Mouse (Mus musculus): Measurements from ENCODE around the gene Cyp4f17. TPM values are rescaled to one million over a fixed set of nuclear protein-coding genes. Genes with fewer than 3 reads are reported as not detected.
"Not testable (repeated sequence)": the region's sequence is repeated elsewhere in the genome, so short reads cannot be mapped to it uniquely, and the experiment has no call there.

The Cyp4f17 gene
- polyA plus RNA-seq, 1 experiment from 2014 or later: 7.9 TPM

DNA sequence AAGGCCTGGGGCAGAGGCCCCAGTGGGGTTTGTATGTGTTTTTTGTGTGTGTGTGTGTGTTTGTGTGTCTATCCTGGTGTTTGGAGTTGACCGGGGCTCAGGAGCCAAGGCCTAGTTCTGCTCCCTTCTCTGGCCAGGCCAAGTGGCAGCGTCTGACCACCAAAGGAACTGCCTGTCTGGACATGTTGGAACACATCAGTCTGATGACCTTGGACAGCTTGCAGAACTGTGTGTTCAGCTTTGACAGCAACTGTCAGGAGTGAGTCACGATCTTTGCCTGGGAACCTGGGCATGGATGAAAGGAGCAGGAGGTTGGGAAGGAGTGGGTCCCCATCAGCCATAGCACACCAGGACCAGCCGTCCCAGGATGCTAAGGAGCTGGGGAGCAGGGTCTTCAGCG, 16.1 kb downstream of the Cyp4f17 start:
- WGBS: 89% methylated on average over 5 of the region's 5 CpGs
- H3K27ac ChIP-seq (ENCODE audit: low read depth, low read length): no peak overlapping the region

DNA sequence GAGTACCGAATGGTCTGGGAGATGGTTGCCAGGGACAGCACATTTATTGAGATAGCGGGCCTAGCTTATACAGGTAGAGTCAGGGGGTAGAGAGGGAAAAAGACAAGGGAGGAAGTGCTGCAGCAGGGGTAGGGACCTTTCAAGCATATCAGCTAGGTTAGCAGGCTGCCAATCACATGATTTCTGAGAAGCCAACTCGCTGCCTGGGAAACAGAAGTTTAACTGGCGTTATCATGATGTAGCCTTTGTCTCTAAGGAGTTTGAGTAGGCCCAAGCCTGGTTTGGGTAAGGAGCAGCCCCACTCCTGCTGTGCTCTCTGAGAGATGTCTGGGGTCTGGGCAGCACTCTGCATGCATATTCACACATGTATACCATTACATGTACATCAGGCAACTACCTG, 16.5 kb downstream of the Cyp4f17 start:
- 86% methylated on average over 4 of the region's 4 CpGs for WGBS
- H3K27ac ChIP-seq (ENCODE audit: low read depth, low read length): no peak overlapping the region
- no peak for DNase-seq (ENCODE audit: low spot score)
- no peak overlapping the region for H3K4me2 ChIP-seq (ENCODE audit: low read depth, low read length, severe bottlenecking)
- no peaks in the 10 kb centered on the region for H3K27me3 ChIP-seq (ENCODE audit: control insufficient read depth, insufficient read depth, low read length)
- no peak for ATAC-seq (replicated peaks; ENCODE audit: low FRiP score)
- H3K36me3 ChIP-seq (ENCODE audit: control insufficient read depth, insufficient read depth, low read length): no peaks in the 10 kb centered on the region
- no peak overlapping the region for H3K9ac ChIP-seq (ENCODE audit: low read length)
- H3K9me3 ChIP-seq (ENCODE audit: control insufficient read depth, low read length): no peaks in the 10 kb centered on the region
- no peaks in the 10 kb centered on the region for H3K4me1 ChIP-seq (replicated peaks; ENCODE audit: control insufficient read depth, insufficient read depth, low read length)
- H3K4me3 ChIP-seq (ENCODE audit: low read depth, low read length): no peak overlapping the region

More for the DNA sequence above, 16.1 kb downstream of the Cyp4f17 start:
- Histone ChIP-seq H3K9ac (ENCODE audit: low read length) (no peak overlapping the region), H3K36me3 (ENCODE audit: control insufficient read depth, insufficient read depth, low read length) (no peaks in the 10 kb centered on the region), H3K4me2 (ENCODE audit: low read depth, low read length, severe bottlenecking) (no peak overlapping the region), H3K9me3 (ENCODE audit: control insufficient read depth, low read length) (no peaks in the 10 kb centered on the region), H3K27me3 (ENCODE audit: control insufficient read depth, insufficient read depth, low read length) (no peaks in the 10 kb centered on the region), H3K4me1 (replicated peaks; ENCODE audit: control insufficient read depth, insufficient read depth, low read length) (no peaks in the 10 kb centered on the region), H3K4me3 (ENCODE audit: low read depth, low read length) (no peak overlapping the region)
- ATAC-seq (replicated peaks; ENCODE audit: low FRiP score) (no peak), DNase-seq (ENCODE audit: low spot score) (no peak)

GRCm38 (mm10) chr17:32522816-32523215, 17.0 kb downstream of the Cyp4f17 start:
- H3K4me3 ChIP-seq (ENCODE audit: low read depth, low read length): no peak overlapping the region
- no peak for DNase-seq (ENCODE audit: low spot score)
- no peaks in the 10 kb centered on the region for H3K4me1 ChIP-seq (replicated peaks; ENCODE audit: control insufficient read depth, insufficient read depth, low read length)
- ATAC-seq (replicated peaks; ENCODE audit: low FRiP score): no peak
- no peaks in the 10 kb centered on the region for H3K9me3 ChIP-seq (ENCODE audit: control insufficient read depth, low read length)
- no peak overlapping the region for H3K9ac ChIP-seq (ENCODE audit: low read length)
- H3K27me3 ChIP-seq (ENCODE audit: control insufficient read depth, insufficient read depth, low read length): no peaks in the 10 kb centered on the region
- no peak overlapping the region for H3K4me2 ChIP-seq (ENCODE audit: low read depth, low read length, severe bottlenecking)
- WGBS: 92% methylated on average over 5 of the region's 5 CpGs
- H3K27ac ChIP-seq (ENCODE audit: low read depth, low read length): no peak overlapping the region
- no peaks in the 10 kb centered on the region for H3K36me3 ChIP-seq (ENCODE audit: control insufficient read depth, insufficient read depth, low read length)

- H3K27me3 ChIP-seq (ENCODE audit: control insufficient read depth, insufficient read depth, low read length): no peaks in the 10 kb centered on the region
- H3K4me3 ChIP-seq (ENCODE audit: low read depth, low read length): no peak overlapping the region
- H3K9ac ChIP-seq (ENCODE audit: low read length): no peak overlapping the region
- H3K4me2 ChIP-seq (ENCODE audit: low read depth, low read length, severe bottlenecking): no peak overlapping the region
- no peaks in the 10 kb centered on the region for H3K9me3 ChIP-seq (ENCODE audit: control insufficient read depth, low read length)
- 93% methylated on average over 11 of the region's 11 CpGs for WGBS
- H3K27ac ChIP-seq (ENCODE audit: low read depth, low read length): no peak overlapping the region
- DNase-seq (ENCODE audit: low spot score): no peak
- peaks cover 3% of the 10 kb centered on the region; the same call in 1 of the 2 replicates for H3K4me1 ChIP-seq (replicated peaks; ENCODE audit: control insufficient read depth, insufficient read depth, low read length)
- no peaks in the 10 kb centered on the region for H3K36me3 ChIP-seq (ENCODE audit: control insufficient read depth, insufficient read depth, low read length)
- ATAC-seq (replicated peaks; ENCODE audit: low FRiP score): no peak
These were observed 18.0 kb downstream of the Cyp4f17 start for GRCm38 (mm10) chr17:32523895-32524294.

GRCm38 (mm10) chr17:32526341-32526740, 20.5 kb downstream of the Cyp4f17 start:
- not testable (repeated sequence) for H3K4me1 ChIP-seq (replicated peaks; ENCODE audit: control insufficient read depth, insufficient read depth, low read length); H3K4me2 ChIP-seq (ENCODE audit: low read depth, low read length, severe bottlenecking); H3K4me3 ChIP-seq (ENCODE audit: low read depth, low read length); H3K9ac ChIP-seq (ENCODE audit: low read length); H3K27ac ChIP-seq (ENCODE audit: low read depth, low read length); H3K9me3 ChIP-seq (ENCODE audit: control insufficient read depth, low read length); DNase-seq (ENCODE audit: low spot score); H3K27me3 ChIP-seq (ENCODE audit: control insufficient read depth, insufficient read depth, low read length); ATAC-seq (replicated peaks; ENCODE audit: low FRiP score); H3K36me3 ChIP-seq (ENCODE audit: control insufficient read depth, insufficient read depth, low read length)
- 96% methylated on average over 1 of the region's 1 CpGs for WGBS

DNA sequence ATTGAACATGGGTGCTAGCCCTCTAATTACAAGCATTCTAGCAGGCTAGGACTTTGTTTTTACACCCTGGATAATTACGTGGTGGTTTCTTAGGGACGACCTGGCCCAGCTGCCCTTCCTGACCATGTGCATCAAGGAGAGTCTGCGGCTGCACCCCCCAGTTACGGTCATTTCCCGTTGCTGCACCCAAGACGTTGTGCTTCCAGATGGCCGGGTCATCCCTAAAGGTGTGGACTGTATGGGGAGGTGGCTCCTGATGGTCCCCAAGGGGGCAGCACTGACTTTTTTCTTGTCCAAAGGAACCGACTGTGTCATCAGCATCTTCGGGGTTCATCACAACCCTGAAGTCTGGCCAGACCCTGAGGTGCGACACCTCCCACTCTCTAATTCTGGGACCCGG, 21.9 kb downstream of the Cyp4f17 start:
- no peaks in the 10 kb centered on the region for H3K27me3 ChIP-seq (ENCODE audit: control insufficient read depth, insufficient read depth, low read length)
- H3K4me2 ChIP-seq (ENCODE audit: low read depth, low read length, severe bottlenecking): no peak overlapping the region
- peaks cover 3% of the 10 kb centered on the region; the same call in 1 of the 2 replicates for H3K4me1 ChIP-seq (replicated peaks; ENCODE audit: control insufficient read depth, insufficient read depth, low read length)
- no peaks in the 10 kb centered on the region for H3K36me3 ChIP-seq (ENCODE audit: control insufficient read depth, insufficient read depth, low read length)
- DNase-seq (ENCODE audit: low spot score) (no peak), ATAC-seq (replicated peaks; ENCODE audit: low FRiP score) (no peak)
- WGBS: 87% methylated on average over 11 of the region's 11 CpGs
- H3K27ac ChIP-seq (ENCODE audit: low read depth, low read length): no peak overlapping the region
- no peak overlapping the region for H3K9ac ChIP-seq (ENCODE audit: low read length)
- no peaks in the 10 kb centered on the region for H3K9me3 ChIP-seq (ENCODE audit: control insufficient read depth, low read length)
- H3K4me3 ChIP-seq (ENCODE audit: low read depth, low read length): no peak overlapping the region

GRCm38 (mm10) chr17:32528408-32529337, 22.8 kb downstream of the Cyp4f17 start:
- Histone ChIP-seq H3K36me3 (ENCODE audit: control insufficient read depth, insufficient read depth, low read length) (no peaks in the 10 kb centered on the region), H3K9me3 (ENCODE audit: control insufficient read depth, low read length) (no peaks in the 10 kb centered on the region), H3K9ac (ENCODE audit: low read length) (peak overlapping the region; percentile 47), H3K27me3 (ENCODE audit: control insufficient read depth, insufficient read depth, low read length) (no peaks in the 10 kb centered on the region), H3K4me1 (replicated peaks; ENCODE audit: control insufficient read depth, insufficient read depth, low read length) (peaks cover 3% of the 10 kb centered on the region; the same call in 1 of the 2 replicates), H3K27ac (ENCODE audit: low read depth, low read length) (no peak overlapping the region), H3K4me2 (ENCODE audit: low read depth, low read length, severe bottlenecking) (peak overlapping the region; percentile 43), H3K4me3 (ENCODE audit: low read depth, low read length) (peak overlapping the region; percentile 19)
- ATAC-seq (replicated peaks; ENCODE audit: low FRiP score): peak; percentile 49; the same call in 1 of the 2 replicates
- peak; percentile 92 for DNase-seq (ENCODE audit: low spot score)
- WGBS: 17% methylated on average over 26 of the region's 26 CpGs

DNA sequence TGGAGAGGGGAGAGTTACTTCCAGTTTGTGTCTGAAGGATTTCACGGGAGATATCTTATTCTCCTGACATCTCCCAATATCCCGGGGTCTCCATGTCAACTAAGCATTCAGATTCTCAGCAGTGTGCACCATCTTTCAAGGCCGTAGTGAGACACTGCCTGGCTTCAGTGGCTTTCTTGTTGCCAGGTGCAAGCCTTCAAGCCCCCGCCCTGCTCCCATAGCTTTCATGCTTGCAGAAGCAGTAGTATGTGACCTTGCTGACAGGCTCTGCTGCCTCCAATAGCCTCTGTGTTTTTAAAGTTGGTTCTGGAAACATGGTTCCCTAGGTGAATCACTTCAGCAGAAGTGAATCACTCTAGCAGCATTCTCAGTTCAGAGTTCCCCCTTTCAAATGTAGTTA, 26.5 kb downstream of the Cyp4f17 start:
- not testable (repeated sequence) for H3K36me3 ChIP-seq (ENCODE audit: control insufficient read depth, insufficient read depth, low read length); H3K27me3 ChIP-seq (ENCODE audit: control insufficient read depth, insufficient read depth, low read length); H3K4me1 ChIP-seq (replicated peaks; ENCODE audit: control insufficient read depth, insufficient read depth, low read length); H3K9me3 ChIP-seq (ENCODE audit: control insufficient read depth, low read length); DNase-seq (ENCODE audit: low spot score); H3K9ac ChIP-seq (ENCODE audit: low read length); H3K4me3 ChIP-seq (ENCODE audit: low read depth, low read length); H3K4me2 ChIP-seq (ENCODE audit: low read depth, low read length, severe bottlenecking); ATAC-seq (replicated peaks; ENCODE audit: low FRiP score); H3K27ac ChIP-seq (ENCODE audit: low read depth, low read length)
- 63% methylated on average over 4 of the region's 4 CpGs for whole genome bisulfite sequencing

GRCm38 (mm10) chr17:32534068-32534467, 28.2 kb downstream of the Cyp4f17 start:
- 85% methylated on average over 6 of the region's 6 CpGs for WGBS
- no peak overlapping the region for H3K27ac ChIP-seq (ENCODE audit: low read depth, low read length)
- ATAC-seq (replicated peaks; ENCODE audit: low FRiP score): no peak
- no peak for DNase-seq (ENCODE audit: low spot score)
- no peaks in the 10 kb centered on the region for H3K27me3 ChIP-seq (ENCODE audit: control insufficient read depth, insufficient read depth, low read length)
- H3K4me2 ChIP-seq (ENCODE audit: low read depth, low read length, severe bottlenecking): no peak overlapping the region
- no peaks in the 10 kb centered on the region for H3K9me3 ChIP-seq (ENCODE audit: control insufficient read depth, low read length)
- H3K9ac ChIP-seq (ENCODE audit: low read length): no peak overlapping the region
- H3K4me1 ChIP-seq (replicated peaks; ENCODE audit: control insufficient read depth, insufficient read depth, low read length): no peaks in the 10 kb centered on the region
- H3K4me3 ChIP-seq (ENCODE audit: low read depth, low read length): no peak overlapping the region
- H3K36me3 ChIP-seq (ENCODE audit: control insufficient read depth, insufficient read depth, low read length): no peaks in the 10 kb centered on the region
